Mouse (Mus musculus) ovary, postnatal 36 days (tissue): ENCODE measurements at regions not wholly inside any gene's neighbourhood (a gene's known extent, or its start where the extent isn't known, plus 50 kb on each side); places are given as distances from the start of the nearest gene placed in this dataset.

Experiments
- DNase-seq: peaks from one replicate; pipeline ENCODE4 v3.0.0; 2022; ENCODE audit warnings: low spot score, mixed read lengths

DNA sequence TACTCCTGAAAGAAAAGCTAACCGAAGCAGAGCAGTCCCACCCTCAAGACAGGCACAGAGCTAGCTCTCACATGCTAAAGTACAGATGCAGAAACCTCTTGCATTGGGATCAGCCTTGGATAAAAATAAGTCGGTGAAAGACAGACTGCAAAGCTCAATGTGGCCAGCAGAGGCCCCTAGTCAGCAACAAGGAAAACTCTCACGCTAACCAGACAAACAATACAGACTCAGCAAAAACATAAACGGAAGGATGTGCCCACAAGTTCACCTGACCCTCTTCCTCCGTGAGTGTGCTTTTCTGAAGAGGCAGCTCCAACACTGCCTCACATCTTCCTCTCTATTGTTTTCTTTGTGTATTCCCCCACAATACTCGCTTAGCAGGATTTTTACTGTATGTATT lies 77.8 kb downstream of the Rpia start:
- DNase-seq, result peak; percentile 57

DNA sequence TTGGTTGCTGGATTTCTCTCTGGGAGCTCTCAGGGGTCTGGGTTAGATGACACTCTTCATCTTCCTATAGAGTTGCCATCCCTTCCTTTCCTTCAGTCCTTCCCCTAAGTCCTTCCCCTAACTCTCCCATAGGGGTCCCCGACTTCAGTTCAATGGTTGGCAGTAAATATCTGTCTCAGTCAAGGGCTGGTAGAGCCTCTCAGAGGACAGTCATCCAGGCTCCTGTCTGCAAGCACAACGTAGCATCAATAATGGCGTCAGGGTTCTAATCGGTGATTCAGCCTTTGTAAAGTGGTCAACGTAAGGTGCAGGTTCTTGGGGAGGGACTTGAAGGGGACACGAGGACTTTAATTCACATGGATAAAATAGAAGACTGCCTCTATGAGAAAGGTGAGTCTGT lies 78.4 kb downstream of the Rpia start:
- no peak for DNase-seq

DNA sequence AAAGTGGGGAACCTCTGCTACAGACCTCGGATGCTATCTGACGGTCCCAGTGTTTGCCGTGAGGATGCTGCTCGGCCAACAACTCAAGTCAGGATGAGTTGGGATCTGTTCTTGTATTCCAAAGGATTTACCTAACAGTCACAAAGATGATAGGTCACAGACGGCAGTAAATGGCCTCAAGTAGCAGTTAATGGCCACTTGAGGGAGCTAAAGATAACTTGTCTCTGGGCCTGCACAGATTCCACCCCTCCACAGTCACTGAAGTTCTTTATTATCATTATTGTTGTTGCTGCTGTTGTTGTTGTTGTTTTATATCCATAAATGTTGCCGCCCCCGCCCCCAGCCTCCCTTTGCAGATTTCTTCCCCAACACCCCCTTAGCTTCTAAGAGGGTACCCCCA lies 78.9 kb downstream of the Rpia start:
- no peak for DNase-seq

DNA sequence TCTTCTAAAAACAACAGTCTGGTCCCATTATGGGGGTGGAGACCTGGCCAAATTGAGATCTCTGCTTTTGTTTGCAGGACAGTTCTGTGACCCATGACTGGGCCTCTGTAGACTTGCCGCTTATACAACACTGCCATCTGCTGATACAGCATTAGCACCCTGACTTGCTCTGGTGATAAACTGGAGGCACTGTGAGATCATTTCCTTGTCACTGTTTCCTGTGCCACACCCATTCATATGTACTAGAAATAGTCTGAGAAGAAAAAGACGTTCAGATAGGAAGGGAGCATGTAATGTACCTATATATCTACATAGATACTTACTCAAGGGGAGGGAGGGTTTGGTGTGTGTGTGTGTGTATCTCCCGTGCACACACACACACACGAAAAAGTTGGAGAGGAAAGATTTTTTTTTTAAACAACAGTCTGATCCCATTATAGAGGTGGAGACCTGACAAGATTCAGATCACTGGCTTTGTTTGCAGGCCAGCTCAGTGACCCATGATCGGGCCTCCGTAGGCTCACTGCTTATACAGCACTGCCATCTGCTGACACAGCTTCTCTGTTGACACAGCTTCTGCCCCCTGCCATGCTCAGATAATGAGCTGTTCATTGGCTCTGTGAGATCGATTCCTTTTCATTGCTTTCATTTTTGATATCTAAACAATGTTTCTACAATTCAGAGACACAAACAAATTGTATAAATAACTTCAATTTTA lies 82.5 kb downstream of the Rpia start:
- DNase-seq, result peak; percentile 10

DNA sequence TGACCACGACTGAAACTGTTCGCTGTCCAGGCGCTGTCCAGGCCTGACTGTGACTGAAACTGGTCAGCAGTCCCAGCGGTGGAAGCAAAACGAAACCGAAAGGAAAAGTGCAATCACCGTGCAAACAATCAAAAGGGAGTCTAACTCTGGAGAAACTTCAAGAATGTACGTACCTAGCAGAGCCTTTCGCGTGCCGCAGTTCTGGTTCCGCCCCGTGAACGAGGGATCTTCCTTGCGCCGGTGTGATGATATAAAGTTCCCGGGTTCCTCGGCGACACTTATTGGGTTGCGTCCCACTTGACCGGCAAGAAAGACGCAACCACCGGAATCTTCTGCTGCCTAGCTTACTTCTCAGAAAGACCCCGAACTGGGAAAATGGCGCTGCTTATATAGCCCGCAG lies 96.4 kb downstream of the Rpia start:
- no peak for DNase-seq
